Mouse (Mus musculus) neutrophil, adult 65 days (primary cell): ENCODE measurements around the gene Hmgn3. TPM values are rescaled to one million over a fixed set of nuclear protein-coding genes. Genes with fewer than 3 reads are reported as not detected.

ENCODE experiments used
- total RNA-seq: library from RNA; stranded (reverse); gene quantifications from 2 replicates; pipeline ENCODE4 v1.2.4, GENCODE M21; 2023

Gene Hmgn3
- total RNA-seq = 2.7 and 3.1 TPM in 2 replicates

DNA sequence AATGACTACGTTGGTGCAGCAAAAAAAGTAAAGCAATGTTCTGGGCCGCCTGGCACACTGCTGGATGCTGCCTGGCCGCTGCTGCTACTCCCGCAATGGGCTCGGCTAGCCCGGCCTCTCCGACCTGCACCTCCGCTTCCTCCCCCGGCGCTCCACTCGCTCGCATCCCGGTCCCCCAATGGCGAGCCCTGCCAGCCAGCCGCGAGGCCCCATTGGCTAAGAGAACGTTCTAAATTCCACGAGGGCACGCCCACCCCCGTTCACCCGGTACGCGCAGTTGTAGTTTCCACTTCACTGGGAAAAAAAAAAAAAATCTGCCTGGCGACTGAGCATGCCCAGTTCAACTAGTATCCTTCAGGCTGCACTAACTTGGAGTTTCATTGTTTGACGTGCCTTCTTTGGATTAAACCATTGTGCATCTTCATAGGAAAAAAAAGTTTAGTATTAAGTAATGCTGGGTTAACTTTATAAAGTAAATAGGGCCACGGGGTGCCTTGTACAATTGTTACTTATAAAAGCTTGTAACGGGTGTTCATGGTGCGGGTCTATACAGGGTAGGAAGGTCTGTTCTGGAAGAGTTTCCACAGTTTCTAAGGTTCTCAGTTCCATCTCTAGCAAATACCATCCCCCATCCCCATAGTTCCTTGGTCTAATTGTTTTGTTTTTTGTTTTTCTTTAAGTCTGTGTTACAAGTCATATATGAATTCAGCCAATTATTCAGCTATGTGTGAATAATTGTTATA is at the start of gene Hmgn3:
Gene Hmgn3 (minus strand): TSS at position 240 of the 743 bp plus-strand sequence.

Other genes starting within 250 kb of the Hmgn3 start
- gene Phip, start 171.2 kb downstream of the Hmgn3 start, total RNA-seq = 92.5 and 133 TPM in 2 replicates